8 mouse cellular contexts compared by ENCODE assay signal in the genomic region with DNA sequence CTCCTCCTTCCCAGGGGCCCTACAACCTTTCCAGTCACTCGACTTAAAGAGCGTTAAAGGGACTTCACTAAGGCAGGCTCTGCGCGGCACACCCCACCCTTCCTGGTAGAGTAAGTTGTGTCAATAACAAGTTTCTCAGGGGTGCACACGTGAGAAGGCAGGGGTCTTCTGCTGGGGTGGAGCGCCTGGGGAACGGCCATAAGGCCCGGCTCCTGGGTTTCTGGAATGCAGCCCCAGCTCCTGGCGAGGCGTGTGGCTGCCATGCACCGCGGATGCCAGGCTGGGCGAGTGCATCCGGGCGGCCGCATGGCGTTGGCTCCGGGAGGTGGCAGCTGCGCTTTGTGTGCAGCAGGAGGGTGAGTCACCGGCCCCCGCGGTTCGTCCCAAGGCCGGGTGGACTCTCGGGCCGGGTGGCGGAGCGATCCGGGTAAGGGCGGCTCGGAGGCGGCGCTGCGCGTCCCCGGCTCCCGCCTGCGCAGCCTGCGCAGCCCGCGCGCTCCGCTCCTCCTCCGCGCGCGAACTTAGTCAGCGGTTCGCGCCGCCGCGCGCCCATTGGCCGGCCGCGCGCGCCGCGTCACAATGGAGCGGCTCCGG. TPM values are rescaled to one million over a fixed set of nuclear protein-coding genes. Genes with fewer than 3 reads are reported as not detected.
DNase-seq lines count a peak whose midpoint lies in the region; ATAC-seq lines count a peak whose summit lies in the region.

Gene Lrrc8b (plus strand): TSS at position 578 of the 594 bp plus-strand sequence.

- H3K4me1 ChIP-seq in hindbrain, embryonic 13.5 days (replicated peaks) = peaks cover 19% of the 10 kb centered on the region; the same call in 1 of the 2 replicates

- WGBS in hindbrain, embryonic 13.5 days = 1% methylated on average over 44 of the region's 63 CpGs

- DNase-seq in R1 (ENCODE audit: low read depth, low spot score) = peak; percentile 61
- DNase-seq in cerebellum, postnatal 25 days = peak; percentile 88 to 91
- DNase-seq in frontal cortex, postnatal 25 days (ENCODE audit: low spot score in 2 of 2) = peak; percentile 72 to 79
- peak; percentile 65 to 79 for DNase-seq in layer of hippocampus, postnatal 25 days (ENCODE audit: extremely low spot score in 1 of 2, low spot score in 1 of 2)
- peak; percentile 84 for DNase-seq in lung, postnatal 14 days
- peak; percentile 91 for DNase-seq in ovary, postnatal 36 days (ENCODE audit: low spot score)
- DNase-seq in thymus, postnatal 25 days = peak; percentile 81

- H3K4me2 ChIP-seq in hindbrain, embryonic 13.5 days = peak within 1 kb of the TSS; percentile 68

- H3K4me3 ChIP-seq in hindbrain, embryonic 13.5 days = peak within 1 kb of the TSS; percentile 93

- H3K27ac ChIP-seq in hindbrain, embryonic 13.5 days = peak within 1 kb of the TSS; percentile 94

- no peaks in the 10 kb centered on the region for H3K27me3 ChIP-seq in hindbrain, embryonic 13.5 days

- peak; percentile 97 for ATAC-seq in hindbrain, embryonic 13.5 days (ENCODE audit: low FRiP score)

- H3K36me3 ChIP-seq in hindbrain, embryonic 13.5 days = peaks cover 15% of the 10 kb centered on the region

- H3K9ac ChIP-seq in hindbrain, embryonic 13.5 days = peak within 1 kb of the TSS; percentile 97

- peaks cover 4% of the 10 kb centered on the region; the same call in 1 of the 2 replicates for H3K9me3 ChIP-seq in hindbrain, embryonic 13.5 days

RNA-seq across cellular contexts. Expression of gene Lrrc8b, which starts in this region (rescaled TPM):
- polyA plus RNA-seq in hindbrain, embryonic 13.5 days (2015; fragmentation: Nextera tagmentation; extraction: Ambion mirVana) = 13.4 and 13.7 TPM in 2 replicates
- total RNA-seq in layer of hippocampus, postnatal 25 days (2021) = 10 to 100 TPM; 65.5 to 70.3 TPM

Comparison
In these comparisons a context has a peak if more than half of its experiments do, and no peak if none do; other contexts are left out.
1. Peak in every context shown above with its lines: DNase-seq, ATAC-seq, H3K4me3 ChIP-seq and H3K27ac ChIP-seq.